Mouse (Mus musculus): ENCODE measurements around the gene Acsm4. TPM values are rescaled to one million over a fixed set of nuclear protein-coding genes. Genes with fewer than 3 reads are reported as not detected.
A peak's percentile ranks its signal among the peaks of the same experiment; 100 is the strongest.
"Not testable (repeated sequence)": the region's sequence is repeated elsewhere in the genome, so short reads cannot be mapped to it uniquely, and the experiment has no call there.

Acsm4 gene
- total and polyA plus RNA-seq, 2 experiments from 2014 or later: 0.32 TPM; not detected in 1

DNA sequence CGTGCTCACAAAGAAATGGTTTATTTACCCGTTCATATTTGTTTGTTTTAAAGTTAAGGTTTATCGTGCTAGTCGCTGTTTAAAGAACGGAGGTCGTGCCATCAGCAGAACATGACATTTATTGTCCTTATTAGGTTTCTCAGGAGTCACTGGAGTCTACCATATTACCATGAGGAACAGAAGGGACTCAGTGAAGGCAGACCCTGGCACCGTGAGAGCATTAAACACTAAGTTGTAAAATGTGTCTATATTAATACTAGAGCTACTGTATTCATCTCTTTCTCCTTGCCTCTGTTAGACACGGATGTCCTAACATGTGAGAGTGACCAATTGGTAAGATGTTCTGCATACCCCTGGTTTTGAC lies 31.1 kb downstream of the Acsm4 start:
- Histone ChIP-seq H3K4me1 (ENCODE audit: insufficient read depth, low read length) (no peaks in the 10 kb centered on the region), H3K4me2 (ENCODE audit: low read depth, low read length, poor library complexity, severe bottlenecking) (peak overlapping the region; percentile 73), H3K4me3 (ENCODE audit: low read depth, low read length) (peak overlapping the region; percentile 74), H3K36me3 (ENCODE audit: insufficient read depth, low read length) (peaks cover 12% of the 10 kb centered on the region), H3K27me3 (ENCODE audit: insufficient read depth, low read length) (no peaks in the 10 kb centered on the region), H3K9ac (replicated peaks; ENCODE audit: low read length, poor library complexity, severe bottlenecking) (peak overlapping the region; percentile 84), H3K9me3 (ENCODE audit: low read length) (no peaks in the 10 kb centered on the region), H3K27ac (ENCODE audit: low read depth, low read length) (peak overlapping the region; percentile 52; the same call in 1 of the 2 replicates)
- ATAC-seq (ENCODE audit: low FRiP score) (peak; percentile 31), DNase-seq (ENCODE audit: low spot score) (no peak)
- TF ChIP-seq CTCF (IDR thresholded peaks at IDR 0.05): no peak
- 11% methylated on average over 8 of the region's 8 CpGs for WGBS

GRCm38 (mm10) chr7:119727621-119728020 lies 37.8 kb downstream of the Acsm4 start:
- no peaks in the 10 kb centered on the region for H3K9me3 ChIP-seq (ENCODE audit: low read length)
- no peak overlapping the region for H3K4me2 ChIP-seq (ENCODE audit: low read depth, low read length, poor library complexity, severe bottlenecking)
- ATAC-seq (ENCODE audit: low FRiP score) (no peak), DNase-seq (ENCODE audit: low spot score) (no peak)
- no peak for TF ChIP-seq CTCF (IDR thresholded peaks at IDR 0.05)
- no peak overlapping the region for H3K9ac ChIP-seq (replicated peaks; ENCODE audit: low read length, poor library complexity, severe bottlenecking)
- H3K4me3 ChIP-seq (ENCODE audit: low read depth, low read length): no peak overlapping the region
- no peaks in the 10 kb centered on the region for H3K27me3 ChIP-seq (ENCODE audit: insufficient read depth, low read length)
- H3K4me1 ChIP-seq (ENCODE audit: insufficient read depth, low read length): no peaks in the 10 kb centered on the region
- no peaks in the 10 kb centered on the region for H3K36me3 ChIP-seq (ENCODE audit: insufficient read depth, low read length)
- H3K27ac ChIP-seq (ENCODE audit: low read depth, low read length): no peak overlapping the region
- whole genome bisulfite sequencing: 95% methylated on average over 2 of the region's 2 CpGs

- 83% methylated on average over 4 of the region's 4 CpGs for WGBS
- not testable (repeated sequence) for ATAC-seq (ENCODE audit: low FRiP score); DNase-seq (ENCODE audit: low spot score); H3K9me3 ChIP-seq (ENCODE audit: low read length); H3K4me3 ChIP-seq (ENCODE audit: low read depth, low read length); H3K27me3 ChIP-seq (ENCODE audit: insufficient read depth, low read length); H3K9ac ChIP-seq (replicated peaks; ENCODE audit: low read length, poor library complexity, severe bottlenecking); H3K27ac ChIP-seq (ENCODE audit: low read depth, low read length); H3K4me2 ChIP-seq (ENCODE audit: low read depth, low read length, poor library complexity, severe bottlenecking); H3K4me1 ChIP-seq (ENCODE audit: insufficient read depth, low read length); H3K36me3 ChIP-seq (ENCODE audit: insufficient read depth, low read length)
- peak; percentile 38 for TF ChIP-seq CTCF (IDR thresholded peaks at IDR 0.05)
Observed at GRCm38 (mm10) chr7:119731262-119731661, 41.4 kb downstream of the Acsm4 start.

- Histone ChIP-seq H3K4me1 (ENCODE audit: insufficient read depth, low read length) (no peaks in the 10 kb centered on the region), H3K9ac (replicated peaks; ENCODE audit: low read length, poor library complexity, severe bottlenecking) (no peak overlapping the region), H3K4me3 (ENCODE audit: low read depth, low read length) (no peak overlapping the region), H3K36me3 (ENCODE audit: insufficient read depth, low read length) (no peaks in the 10 kb centered on the region), H3K4me2 (ENCODE audit: low read depth, low read length, poor library complexity, severe bottlenecking) (no peak overlapping the region), H3K27ac (ENCODE audit: low read depth, low read length) (no peak overlapping the region), H3K9me3 (ENCODE audit: low read length) (no peaks in the 10 kb centered on the region), H3K27me3 (ENCODE audit: insufficient read depth, low read length) (no peaks in the 10 kb centered on the region)
- DNase-seq (ENCODE audit: low spot score) (no peak), ATAC-seq (ENCODE audit: low FRiP score) (peak; percentile 38; the same call in 1 of the 2 replicates)
- no peak for TF ChIP-seq CTCF (IDR thresholded peaks at IDR 0.05)
- 82% methylated on average over 2 of the region's 2 CpGs for WGBS
Observed at GRCm38 (mm10) chr7:119738877-119739276, 49.1 kb downstream of the Acsm4 start.

GRCm38 (mm10) chr7:119739798-119740468 lies 50.1 kb downstream of the Acsm4 start:
- 1% methylated on average over 19 of the region's 44 CpGs for WGBS
- ATAC-seq (ENCODE audit: low FRiP score): peak; percentile 68
- not testable (repeated sequence) for H3K36me3 ChIP-seq (ENCODE audit: insufficient read depth, low read length); H3K27ac ChIP-seq (ENCODE audit: low read depth, low read length); H3K9ac ChIP-seq (replicated peaks; ENCODE audit: low read length, poor library complexity, severe bottlenecking); H3K4me1 ChIP-seq (ENCODE audit: insufficient read depth, low read length); DNase-seq (ENCODE audit: low spot score); H3K27me3 ChIP-seq (ENCODE audit: insufficient read depth, low read length); H3K9me3 ChIP-seq (ENCODE audit: low read length)
- Histone ChIP-seq H3K4me2 (ENCODE audit: low read depth, low read length, poor library complexity, severe bottlenecking) (peak overlapping the region; percentile 42), H3K4me3 (ENCODE audit: low read depth, low read length) (peak overlapping the region; percentile 35)

- Histone ChIP-seq H3K4me3 (ENCODE audit: low read depth, low read length) (peak overlapping the region; percentile 11; the same call in 1 of the 2 replicates), H3K27me3 (ENCODE audit: insufficient read depth, low read length) (no peaks in the 10 kb centered on the region), H3K9me3 (ENCODE audit: low read length) (no peaks in the 10 kb centered on the region), H3K4me2 (ENCODE audit: low read depth, low read length, poor library complexity, severe bottlenecking) (peak overlapping the region; percentile 34), H3K9ac (replicated peaks; ENCODE audit: low read length, poor library complexity, severe bottlenecking) (no peak overlapping the region), H3K4me1 (ENCODE audit: insufficient read depth, low read length) (no peaks in the 10 kb centered on the region), H3K27ac (ENCODE audit: low read depth, low read length) (no peak overlapping the region), H3K36me3 (ENCODE audit: insufficient read depth, low read length) (no peaks in the 10 kb centered on the region)
- 4% methylated on average over 33 of the region's 34 CpGs for WGBS
- DNase-seq (ENCODE audit: low spot score) (no peak), ATAC-seq (ENCODE audit: low FRiP score) (no peak)
- TF ChIP-seq CTCF (IDR thresholded peaks at IDR 0.05): peak; percentile 33; the same call in 1 of the 2 replicates
Observed at GRCm38 (mm10) chr7:119744321-119744720, 54.5 kb downstream of the Acsm4 start.
